Mouse (Mus musculus) forebrain, embryonic 13.5 days (tissue): ENCODE measurements around the gene Tcl1b1. TPM values are rescaled to one million over a fixed set of nuclear protein-coding genes. Genes with fewer than 3 reads are reported as not detected.
"Not testable (repeated sequence)": the region's sequence is repeated elsewhere in the genome, so short reads cannot be mapped to it uniquely, and the experiment has no call there.

Experiments used
- ATAC-seq: fragments of 200-750 bp; cut with Nextera tagmentation; 2 replicates; pipeline ENCODE4 v1.8.0; 2017
- H3K27ac ChIP-seq: fragments of 300-500 bp; sonication (generic); 2 replicates; pipeline ENCODE4 v1.5.1; 2015; ENCODE audit warnings: inconsistent platforms, mild to moderate bottlenecking, moderate library complexity
- H3K27me3 ChIP-seq: fragments of 300-500 bp; sonication (generic); 2 replicates; pipeline ENCODE4 v1.6.1; 2015; ENCODE audit warnings: mild to moderate bottlenecking, inconsistent platforms
- H3K36me3 ChIP-seq: fragments of 300-500 bp; sonication (generic); 2 replicates; pipeline ENCODE4 v1.6.1; 2015; ENCODE audit warnings: mild to moderate bottlenecking, inconsistent platforms; ENCODE audit not compliant: poor library complexity, severe bottlenecking
- H3K4me1 ChIP-seq: fragments of 300-500 bp; sonication (generic); 2 replicates; pipeline ENCODE4 v1.6.1; 2015; ENCODE audit warnings: inconsistent platforms
- H3K4me2 ChIP-seq: fragments of 300-500 bp; sonication (generic); 2 replicates; pipeline ENCODE4 v1.6.1; 2015; ENCODE audit warnings: inconsistent platforms, mild to moderate bottlenecking, moderate library complexity
- H3K4me3 ChIP-seq: fragments of 300-500 bp; sonication (generic); 2 replicates; pipeline ENCODE4 v1.5.1; 2015; ENCODE audit warnings: mild to moderate bottlenecking, inconsistent platforms
- H3K9ac ChIP-seq: fragments of 300-500 bp; sonication (generic); 2 replicates; pipeline ENCODE4 v1.6.1; 2015; ENCODE audit warnings: mild to moderate bottlenecking, inconsistent platforms
- H3K9me3 ChIP-seq: fragments of 300-500 bp; sonication (generic); replicated peaks from 2 replicates; pipeline ENCODE4 v1.6.1; 2016; ENCODE audit warnings: inconsistent platforms
- WGBS: fragments of 180-500 bp; shearing (Covaris S2); methylation state at CpG from one replicate; pipeline ENCODE4 v1.1.7; 2015; 5-methylcytosine and 5-hydroxymethylcytosine counted together
- polyA plus RNA-seq: library from polyadenylated mRNA; unstranded; fragments of >200 nt; fragmentation: Nextera tagmentation; extraction: Ambion mirVana; gene quantifications from 2 replicates; pipeline ENCODE4 v1.2.1, GENCODE M21; 2015

Tcl1b1 gene
- polyA plus RNA-seq, 1 experiment from 2014 or later = not detected

DNA sequence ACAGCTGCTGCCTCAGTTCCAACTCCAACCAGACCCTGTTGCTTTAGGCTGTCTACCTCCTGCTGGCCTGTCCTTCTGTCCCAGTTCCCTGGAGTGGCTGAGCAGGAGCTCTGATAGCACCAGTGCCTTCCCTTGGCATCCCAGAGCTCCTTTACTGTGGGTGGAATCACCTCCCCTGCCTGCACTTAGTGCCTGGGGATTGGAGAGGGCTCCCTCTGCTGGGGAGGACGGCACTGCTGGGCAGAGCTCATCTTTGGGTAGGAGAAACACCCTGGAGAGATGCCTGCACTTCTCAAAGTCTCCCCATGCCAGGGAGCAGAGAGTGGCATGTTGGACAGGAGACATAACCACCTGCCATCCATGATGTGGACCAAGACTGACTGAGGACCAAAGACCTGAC, 14.6 kb upstream of the Tcl1b1 start:
- H3K9ac ChIP-seq, H3K4me1 ChIP-seq, H3K36me3 ChIP-seq, H3K9me3 ChIP-seq, H3K27me3 ChIP-seq, H3K27ac ChIP-seq, H3K4me3 ChIP-seq, ATAC-seq, H3K4me2 ChIP-seq: not testable (repeated sequence)
- 53% methylated on average over 1 of the region's 1 CpGs for WGBS

DNA sequence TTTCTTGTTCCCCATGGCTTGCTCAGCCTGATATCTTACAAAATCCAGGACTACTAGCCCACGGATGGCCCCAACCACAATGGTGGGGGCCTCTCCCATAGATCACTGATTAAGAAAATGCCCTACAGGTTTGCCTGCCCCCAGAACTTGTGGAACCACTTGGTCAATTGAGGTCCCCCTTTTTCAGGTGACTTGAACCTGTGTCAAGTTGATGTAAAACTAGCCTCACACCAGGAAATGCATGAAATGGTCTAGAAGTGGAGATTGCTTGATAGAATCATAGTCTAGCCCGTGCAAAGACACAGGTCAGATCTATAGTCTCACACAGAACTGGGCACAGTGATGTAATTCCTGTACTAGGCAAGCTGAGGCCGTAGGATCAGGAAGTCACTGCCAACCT, 13.8 kb upstream of the Tcl1b1 start, which contains the start of gene Tcl1b2:
Gene Tcl1b2, plus strand, starts transcription at position 301 of the 400 bp plus-strand sequence.
- Histone ChIP-seq H3K27me3 (no peaks in the 10 kb centered on the region), H3K27ac (no peak within 1 kb of the TSS), H3K36me3 (no peaks in the 10 kb centered on the region), H3K4me2 (no peak within 1 kb of the TSS), H3K4me1 (no peaks in the 10 kb centered on the region), H3K4me3 (no peak within 1 kb of the TSS), H3K9ac (no peak within 1 kb of the TSS), H3K9me3 (no peaks in the 10 kb centered on the region)
- 80% methylated on average over 3 of the region's 3 CpGs for WGBS
- no peak for ATAC-seq

- not testable (repeated sequence) for ATAC-seq, H3K27me3 ChIP-seq, H3K36me3 ChIP-seq, H3K9ac ChIP-seq, H3K9me3 ChIP-seq, H3K4me3 ChIP-seq, H3K4me1 ChIP-seq, H3K27ac ChIP-seq, H3K4me2 ChIP-seq
- WGBS = 81% methylated on average over 4 of the region's 4 CpGs
These were observed 4.2 kb upstream of the Tcl1b1 start for GRCm38 (mm10) chr12:105155286-105155685.

DNA sequence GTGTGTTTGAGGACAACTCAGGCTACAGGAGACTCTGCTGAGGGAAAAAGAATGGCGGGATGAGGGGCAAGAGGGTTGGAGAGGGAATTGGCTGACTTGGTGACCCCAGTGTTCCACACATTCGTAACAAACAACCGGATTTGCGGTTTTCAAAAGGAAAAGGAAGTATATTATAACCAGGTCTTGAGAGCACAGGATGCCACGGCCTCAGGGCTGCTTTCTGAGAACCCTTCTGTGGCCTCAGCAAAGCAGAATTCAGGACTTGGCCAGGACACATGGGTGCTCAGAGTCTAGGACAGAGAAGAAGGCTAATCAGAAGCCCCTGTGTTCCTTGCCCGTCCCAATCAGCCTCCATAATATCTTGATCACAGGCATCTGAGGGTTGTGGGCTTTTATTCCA, 648 bp upstream of the Tcl1b1 start:
- ATAC-seq = no peak
- WGBS = 85% methylated on average over 6 of the region's 6 CpGs
- H3K9ac ChIP-seq = no peak overlapping the region
- H3K36me3 ChIP-seq = no peaks in the 10 kb centered on the region
- H3K27ac ChIP-seq = no peak overlapping the region
- H3K4me3 ChIP-seq = no peak overlapping the region
- H3K9me3 ChIP-seq = no peaks in the 10 kb centered on the region
- H3K4me1 ChIP-seq = no peaks in the 10 kb centered on the region
- no peaks in the 10 kb centered on the region for H3K27me3 ChIP-seq
- H3K4me2 ChIP-seq = no peak overlapping the region

DNA sequence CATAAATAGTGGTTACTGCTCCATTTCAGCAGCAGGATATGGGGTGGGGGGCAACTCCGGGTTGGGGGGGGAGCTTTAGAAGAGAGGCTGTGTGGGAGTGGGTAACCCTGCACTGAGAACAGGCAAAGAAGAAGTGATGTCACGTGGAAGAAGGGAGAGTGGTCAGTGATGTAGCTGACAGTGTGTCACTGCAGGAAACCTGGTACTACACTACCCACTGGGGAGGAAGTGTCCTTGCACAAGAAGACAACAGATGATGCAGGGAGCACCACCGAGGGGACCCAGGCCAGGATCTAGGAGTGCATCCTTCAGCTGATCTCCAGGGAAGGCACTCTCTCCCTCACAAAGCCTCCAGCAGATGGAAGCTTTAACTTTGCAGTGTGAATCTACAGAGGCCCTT, 7.2 kb downstream of the Tcl1b1 start:
- 92% methylated on average over 3 of the region's 3 CpGs for WGBS
- Histone ChIP-seq H3K4me3 (no peak overlapping the region), H3K9ac (no peak overlapping the region), H3K4me1 (no peaks in the 10 kb centered on the region), H3K27ac (no peak overlapping the region), H3K36me3 (no peaks in the 10 kb centered on the region), H3K27me3 (no peaks in the 10 kb centered on the region), H3K9me3 (no peaks in the 10 kb centered on the region), H3K4me2 (no peak overlapping the region)
- no peak for ATAC-seq

DNA sequence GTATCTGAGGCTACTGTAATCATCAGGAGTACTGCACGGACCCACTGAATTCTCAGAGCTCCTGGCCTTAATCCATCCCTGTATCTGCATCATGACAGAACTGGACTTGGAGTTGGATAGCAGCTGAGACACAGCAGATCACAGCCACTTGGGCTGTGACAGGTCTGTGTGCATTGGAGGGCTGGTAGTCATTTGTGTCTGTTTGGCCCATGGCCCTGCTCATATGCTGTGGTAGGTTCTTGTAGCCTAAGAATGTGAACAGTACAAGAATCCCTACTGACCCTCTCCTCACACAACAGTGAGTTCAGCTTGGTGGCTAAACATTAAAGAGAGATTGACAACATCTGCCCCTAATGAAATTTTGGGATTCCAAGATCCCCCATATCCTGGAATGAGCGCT, 13.9 kb downstream of the Tcl1b1 start:
- Histone ChIP-seq H3K9me3 (no peaks in the 10 kb centered on the region), H3K4me2 (no peak overlapping the region), H3K4me1 (no peaks in the 10 kb centered on the region), H3K4me3 (no peak overlapping the region), H3K9ac (no peak overlapping the region), H3K27me3 (no peaks in the 10 kb centered on the region), H3K36me3 (no peaks in the 10 kb centered on the region), H3K27ac (no peak overlapping the region)
- WGBS = 95% methylated on average over 2 of the region's 2 CpGs
- no peak for ATAC-seq

GRCm38 (mm10) chr12:105174318-105174717, 14.8 kb downstream of the Tcl1b1 start:
- not testable (repeated sequence) for H3K9me3 ChIP-seq, ATAC-seq, H3K36me3 ChIP-seq, H3K27ac ChIP-seq, H3K4me2 ChIP-seq, H3K4me3 ChIP-seq, H3K9ac ChIP-seq, H3K27me3 ChIP-seq, H3K4me1 ChIP-seq
- WGBS = 26% methylated on average over 2 of the region's 2 CpGs

GRCm38 (mm10) chr12:105176044-105176443, 16.6 kb downstream of the Tcl1b1 start, which contains the start of gene Tcl1b5:
Gene Tcl1b5, plus strand, starts transcription at chr12:105176344.
- H3K9me3 ChIP-seq, H3K36me3 ChIP-seq, ATAC-seq, H3K4me1 ChIP-seq, H3K4me2 ChIP-seq, H3K27ac ChIP-seq, H3K9ac ChIP-seq, H3K4me3 ChIP-seq, H3K27me3 ChIP-seq: not testable (repeated sequence)
- WGBS = 68% methylated on average over 3 of the region's 3 CpGs

- not testable (repeated sequence) for H3K27me3 ChIP-seq, H3K27ac ChIP-seq, H3K9ac ChIP-seq, ATAC-seq, H3K4me1 ChIP-seq, H3K4me3 ChIP-seq, H3K9me3 ChIP-seq, H3K4me2 ChIP-seq, H3K36me3 ChIP-seq
- 67% methylated on average over 4 of the region's 4 CpGs for WGBS
These were observed 21.7 kb downstream of the Tcl1b1 start for GRCm38 (mm10) chr12:105181040-105181644.

- H3K4me2 ChIP-seq, ATAC-seq, H3K4me1 ChIP-seq, H3K4me3 ChIP-seq, H3K9ac ChIP-seq, H3K27me3 ChIP-seq, H3K36me3 ChIP-seq, H3K27ac ChIP-seq, H3K9me3 ChIP-seq: not testable (repeated sequence)
- 55% methylated on average over 2 of the region's 2 CpGs for WGBS
These were observed 29.5 kb downstream of the Tcl1b1 start for GRCm38 (mm10) chr12:105188980-105189379.

GRCm38 (mm10) chr12:105190743-105191142, 31.3 kb downstream of the Tcl1b1 start, which contains the start of gene Tcl1b3:
Gene Tcl1b3, plus strand, starts transcription at chr12:105191043.
- WGBS = 92% methylated on average over 6 of the region's 6 CpGs
- H3K27me3 ChIP-seq, ATAC-seq, H3K4me3 ChIP-seq, H3K9ac ChIP-seq, H3K4me1 ChIP-seq, H3K27ac ChIP-seq, H3K36me3 ChIP-seq, H3K9me3 ChIP-seq, H3K4me2 ChIP-seq: not testable (repeated sequence)

- not testable (repeated sequence) for ATAC-seq, H3K4me1 ChIP-seq, H3K27me3 ChIP-seq, H3K9me3 ChIP-seq, H3K27ac ChIP-seq, H3K36me3 ChIP-seq, H3K4me3 ChIP-seq, H3K9ac ChIP-seq, H3K4me2 ChIP-seq
- 9% methylated on average over 7 of the region's 7 CpGs for WGBS
These were observed 40.4 kb downstream of the Tcl1b1 start for GRCm38 (mm10) chr12:105199684-105200497.
